In the genomic region with DNA sequence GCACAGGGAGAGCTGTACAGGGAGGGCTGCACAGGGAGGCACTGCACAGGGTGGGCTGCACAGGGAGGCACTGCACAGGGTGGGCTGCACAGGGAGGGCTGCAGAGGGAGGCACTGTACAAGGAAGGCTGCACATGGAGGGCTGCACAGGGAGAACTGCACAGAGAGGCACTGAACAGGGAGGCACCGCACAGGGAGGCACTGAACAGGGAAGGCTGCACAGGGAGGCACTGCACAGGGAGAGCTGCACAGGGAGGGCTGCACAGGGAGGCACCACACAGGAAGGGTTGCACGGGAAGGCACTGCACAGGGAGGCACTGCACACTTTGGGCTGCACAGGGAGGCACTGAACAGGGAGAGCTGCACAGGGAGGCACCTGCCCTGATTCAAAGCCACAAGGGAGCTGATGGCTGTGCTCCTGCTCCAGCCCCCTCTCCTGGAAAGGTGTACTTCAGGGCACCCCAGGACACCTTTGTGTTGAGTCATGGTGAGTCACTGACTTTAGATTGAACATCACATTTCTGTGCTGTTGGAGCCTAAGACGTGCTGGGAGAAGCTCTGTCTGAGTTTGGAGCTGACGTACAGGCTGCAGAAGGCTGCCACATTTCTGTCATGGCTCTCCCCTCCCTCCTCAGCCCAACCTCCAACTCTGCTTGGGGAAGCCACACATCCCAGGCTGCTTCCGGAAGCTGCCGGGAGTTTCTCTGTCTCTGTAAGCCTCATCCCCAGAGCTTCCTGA, we compare ENCODE assay signal across 9 mouse cellular contexts.
DNase-seq lines count a peak whose midpoint lies in the region; ATAC-seq and TF ChIP-seq lines count a peak whose summit lies in the region.
"Had no signal": no experiment of that assay in that cellular context is flagged by ENCODE, and none has a peak within 500 bp of the region (broad histone marks: within the 10 kb centered on the region; RNA-seq: fewer than 3 reads in every experiment).

No protein-coding gene starts in this region.

- intact Hi-C loops in heart, adult 2 months (cut with DNase I): loop anchor here (10.0 kb wide), 1 partner anchor 578 kb away; no protein-coding TSS in a partner anchor

- H3K27me3 ChIP-seq in kidney, embryonic 15.5 days: no peaks in the 10 kb centered on the region
- H3K27me3 ChIP-seq in forebrain, embryonic 16.5 days (replicated peaks; ENCODE audit: control insufficient read depth, insufficient read depth, low read length): no peaks in the 10 kb centered on the region
- no peaks in the 10 kb centered on the region for H3K27me3 ChIP-seq in limb, embryonic 13.5 days
- no peaks in the 10 kb centered on the region for H3K27me3 ChIP-seq in heart, adult 2 months (ENCODE audit: control insufficient read depth, insufficient read depth, low read length)
- H3K27me3 ChIP-seq: liver, embryonic 13.5 days had no signal

- H3K9me3 ChIP-seq in kidney, embryonic 15.5 days (replicated peaks): no peaks in the 10 kb centered on the region
- H3K9me3 ChIP-seq in forebrain, embryonic 16.5 days (ENCODE audit: control insufficient read depth, low read length): no peaks in the 10 kb centered on the region
- no peaks in the 10 kb centered on the region for H3K9me3 ChIP-seq in limb, embryonic 13.5 days
- H3K9me3 ChIP-seq: liver, embryonic 13.5 days had no signal

- peak; percentile 70; the same call in 1 of the 2 replicates for ATAC-seq in kidney, embryonic 15.5 days (replicated peaks; ENCODE audit: low FRiP score)
- peak; percentile 66 for ATAC-seq in forebrain, embryonic 16.5 days
- 0 out of 2 replicates have a peak, but pooled peaks have one; percentile 30 for ATAC-seq in limb, embryonic 13.5 days (ENCODE audit: low FRiP score, low read depth)

- DNase-seq in kidney, postnatal 36 days: no peak
- DNase-seq in brain, embryonic 14.5 days (ENCODE audit: low read depth): peak; percentile 44
- DNase-seq in heart, adult 2 months: no peak
- DNase-seq in gastrocnemius, adult 8-10 months (ENCODE audit: low spot score in 2 of 2): no peak
- no peak for DNase-seq in thymus, postnatal 25 days
- DNase-seq: liver, embryonic 13.5 days had no signal

- no peak for TF ChIP-seq EP300 in heart, adult 2 months (IDR thresholded peaks at IDR 0.05; ENCODE audit: insufficient read depth, low read depth, low read length)

- H3K4me1 ChIP-seq in kidney, embryonic 15.5 days: peaks cover 8% of the 10 kb centered on the region
- H3K4me1 ChIP-seq in forebrain, embryonic 16.5 days (replicated peaks; ENCODE audit: control insufficient read depth, insufficient read depth, low read length): peaks cover 17% of the 10 kb centered on the region
- peaks cover 37% of the 10 kb centered on the region for H3K4me1 ChIP-seq in limb, embryonic 13.5 days
- no peaks in the 10 kb centered on the region for H3K4me1 ChIP-seq in heart, adult 2 months (ENCODE audit: control insufficient read depth, insufficient read depth, low read length)
- H3K4me1 ChIP-seq: liver, embryonic 13.5 days had no signal

- no peak overlapping the region for H3K27ac ChIP-seq in kidney, embryonic 15.5 days
- no peak overlapping the region for H3K27ac ChIP-seq in forebrain, embryonic 16.5 days (ENCODE audit: low read length)
- peak overlapping the region; percentile 33; the same call in 1 of the 2 replicates for H3K27ac ChIP-seq in limb, embryonic 13.5 days
- H3K27ac ChIP-seq in heart, adult 2 months: no peak overlapping the region
- H3K27ac ChIP-seq: liver, embryonic 13.5 days had no signal

- H3K4me3 ChIP-seq in kidney, embryonic 15.5 days (replicated peaks): no peak overlapping the region
- no peak overlapping the region for H3K4me3 ChIP-seq in forebrain, embryonic 16.5 days (replicated peaks; ENCODE audit: low read length)
- no peak overlapping the region for H3K4me3 ChIP-seq in limb, embryonic 13.5 days
- H3K4me3 ChIP-seq in heart, adult 2 months: no peak overlapping the region
- H3K4me3 ChIP-seq: liver, embryonic 13.5 days had no signal

- no peak for TF ChIP-seq CTCF in brain, embryonic 14.5 days (IDR thresholded peaks at IDR 0.05; ENCODE audit: borderline replicate concordance, extremely low read depth, insufficient read depth, insufficient read length)
- no peak for TF ChIP-seq CTCF in heart, adult 2 months (IDR thresholded peaks at IDR 0.05)

- H3K4me2 ChIP-seq in kidney, embryonic 15.5 days: no peak overlapping the region
- H3K4me2 ChIP-seq in forebrain, embryonic 16.5 days (ENCODE audit: low read length): no peak overlapping the region
- no peak overlapping the region for H3K4me2 ChIP-seq in limb, embryonic 13.5 days (replicated peaks)
- H3K4me2 ChIP-seq: liver, embryonic 13.5 days had no signal

- no peaks in the 10 kb centered on the region for H3K36me3 ChIP-seq in kidney, embryonic 15.5 days
- no peaks in the 10 kb centered on the region for H3K36me3 ChIP-seq in forebrain, embryonic 16.5 days (ENCODE audit: control insufficient read depth, insufficient read depth)
- H3K36me3 ChIP-seq in limb, embryonic 13.5 days: no peaks in the 10 kb centered on the region
- no peaks in the 10 kb centered on the region for H3K36me3 ChIP-seq in heart, adult 2 months (ENCODE audit: control insufficient read depth, insufficient read depth, low read length)
- H3K36me3 ChIP-seq: liver, embryonic 13.5 days had no signal

- no peak overlapping the region for H3K9ac ChIP-seq in kidney, embryonic 15.5 days
- no peak overlapping the region for H3K9ac ChIP-seq in forebrain, embryonic 16.5 days (replicated peaks; ENCODE audit: low read depth, low read length)
- H3K9ac ChIP-seq in limb, embryonic 13.5 days: 0 out of 2 replicates have a peak overlapping the region, but pooled peaks have one; percentile 4
- H3K9ac ChIP-seq in heart, adult 2 months (ENCODE audit: low read depth, low read length): no peak overlapping the region
- H3K9ac ChIP-seq: liver, embryonic 13.5 days had no signal

- TF ChIP-seq POLR2A in brain, embryonic 14.5 days (IDR thresholded peaks at IDR 0.05; ENCODE audit: borderline replicate concordance, extremely low read depth, insufficient read depth, insufficient read length, poor library complexity, severe bottlenecking): no peak
- no peak for TF ChIP-seq POLR2A in heart, adult 2 months (IDR thresholded peaks at IDR 0.05; ENCODE audit: insufficient read depth, low read depth, low read length)

- 48% methylated on average over 6 of the region's 6 CpGs for WGBS in kidney, embryonic 15.5 days
- 37% methylated on average over 6 of the region's 6 CpGs for WGBS in forebrain, embryonic 16.5 days
- 46% methylated on average over 6 of the region's 6 CpGs for WGBS in limb, embryonic 13.5 days
- WGBS in heart, adult 2 months: 67% methylated on average over 6 of the region's 6 CpGs

- H3K79me2 ChIP-seq in heart, adult 2 months (replicated peaks; ENCODE audit: control insufficient read depth, insufficient read depth, low read length): no peaks in the 10 kb centered on the region
